Mouse (Mus musculus): Measurements from ENCODE around the gene Actl6a.
"Not testable (repeated sequence)": the region's sequence is repeated elsewhere in the genome, so short reads cannot be mapped to it uniquely, and the experiment has no call there.

Actl6a gene

DNA sequence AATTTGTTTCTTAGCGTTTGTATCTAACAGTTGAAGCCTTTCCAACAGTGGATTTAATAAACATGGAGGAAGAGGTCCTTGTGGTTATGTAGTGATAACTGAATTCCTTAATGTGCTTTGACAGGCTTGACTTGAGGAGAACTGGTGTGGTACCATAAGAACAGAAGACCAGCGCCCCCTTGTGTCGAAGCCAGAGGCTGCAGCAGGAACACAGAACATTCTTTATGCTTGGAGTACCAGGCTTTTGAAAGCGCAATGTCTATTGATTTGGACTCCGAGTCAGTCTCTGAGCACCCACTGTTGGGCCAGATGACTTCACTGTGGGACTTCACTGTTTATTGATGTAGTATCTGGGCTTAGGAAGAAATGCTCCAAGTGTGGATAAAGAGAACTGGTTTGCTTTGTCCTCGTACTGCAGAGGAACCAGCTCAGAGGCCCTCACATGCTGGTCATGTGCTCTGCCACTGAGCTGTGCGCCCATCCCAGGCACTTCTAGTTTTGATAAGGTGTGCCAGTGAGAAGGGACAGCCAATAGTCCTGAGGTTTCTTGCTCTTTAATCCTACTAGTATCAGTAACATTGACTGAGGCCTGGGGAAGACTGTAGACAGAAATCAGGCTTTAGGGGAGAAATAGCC is 7.8 kb upstream of the Actl6a start:
- Histone ChIP-seq H3K36me3 (ENCODE audit: insufficient read depth, low read length) (no peaks in the 10 kb centered on the region), H3K9me3 (ENCODE audit: low read length) (peaks cover 35% of the 10 kb centered on the region), H3K4me1 (replicated peaks; ENCODE audit: low read depth, low read length) (peaks cover 6% of the 10 kb centered on the region), H3K4me3 (replicated peaks; ENCODE audit: low read length) (no peak overlapping the region), H3K27me3 (ENCODE audit: insufficient read depth, low read length) (no peaks in the 10 kb centered on the region)
- TF ChIP-seq CTCF (conservative IDR thresholded peaks at IDR 0.05; ENCODE audit: low read length): peak; percentile 86
- no peak for TF ChIP-seq NANOG (IDR thresholded peaks at IDR 0.05; ENCODE audit: borderline replicate concordance, low read length)

DNA sequence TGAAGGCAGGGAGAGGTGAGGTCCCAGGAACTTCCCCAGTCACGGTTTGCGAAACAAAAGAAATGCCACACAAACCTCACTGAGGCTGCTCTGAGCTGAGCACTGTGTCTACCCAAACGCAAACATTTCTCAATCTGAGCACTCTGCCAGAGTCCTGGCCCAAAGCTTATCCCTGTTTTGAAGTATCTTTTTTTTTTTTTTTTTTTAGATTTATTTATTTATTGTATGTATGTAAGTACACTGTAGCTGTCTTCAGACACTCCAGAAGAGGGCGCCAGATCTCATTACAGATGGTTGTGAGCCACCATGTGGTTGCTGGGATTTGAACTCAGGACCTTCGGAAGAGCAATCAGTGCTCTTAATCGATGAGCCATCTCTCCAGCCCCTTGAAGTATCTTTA is 2.1 kb upstream of the Actl6a start:
- Histone ChIP-seq H3K4me1 (replicated peaks; ENCODE audit: low read depth, low read length) (peaks cover 29% of the 10 kb centered on the region), H3K9me3 (ENCODE audit: low read length) (peaks cover 42% of the 10 kb centered on the region)
- H3K27me3 ChIP-seq (ENCODE audit: insufficient read depth, low read length); H3K36me3 ChIP-seq (ENCODE audit: insufficient read depth, low read length); H3K4me3 ChIP-seq (replicated peaks; ENCODE audit: low read length): not testable (repeated sequence)

DNA sequence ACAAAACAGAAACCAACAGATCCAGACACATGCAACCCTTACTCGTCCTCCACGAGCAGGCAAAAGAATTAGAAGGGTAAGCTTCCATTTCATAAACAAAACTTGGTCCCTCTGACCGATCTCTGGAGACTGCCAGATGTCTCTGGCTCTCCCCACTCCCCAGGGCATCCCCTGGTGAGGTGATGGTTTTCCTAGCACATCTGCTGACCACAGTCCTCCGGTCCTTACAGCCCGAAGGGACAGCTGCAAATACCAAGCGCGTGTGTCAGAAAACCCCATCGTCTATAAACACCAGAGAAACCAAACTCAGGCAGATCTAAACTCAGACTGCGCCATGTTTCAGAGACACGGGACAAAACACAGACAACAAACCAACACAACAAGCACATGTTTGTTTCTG is 1.5 kb upstream of the Actl6a start:
- H3K4me3 ChIP-seq (replicated peaks; ENCODE audit: low read length); H3K27me3 ChIP-seq (ENCODE audit: insufficient read depth, low read length); H3K36me3 ChIP-seq (ENCODE audit: insufficient read depth, low read length): not testable (repeated sequence)
- peaks cover 36% of the 10 kb centered on the region for H3K9me3 ChIP-seq (ENCODE audit: low read length)
- peaks cover 32% of the 10 kb centered on the region for H3K4me1 ChIP-seq (replicated peaks; ENCODE audit: low read depth, low read length)

DNA sequence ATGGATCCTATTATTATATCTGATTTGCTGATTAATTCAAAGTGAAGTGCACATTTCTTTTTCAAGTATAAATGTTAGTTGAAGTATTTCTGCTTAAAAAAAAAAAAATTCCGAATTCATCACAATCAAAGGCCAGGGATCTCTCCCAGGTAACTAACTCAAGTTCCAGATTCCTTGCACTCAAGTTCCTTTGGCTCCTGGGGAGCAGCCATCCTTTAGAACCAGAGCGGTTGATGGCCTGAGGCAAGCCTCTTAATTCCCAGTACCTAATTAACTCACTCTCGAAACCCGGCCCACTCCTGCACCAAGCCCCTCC is 1.9 kb downstream of the Actl6a start:
- TF ChIP-seq CTCF (conservative IDR thresholded peaks at IDR 0.05; ENCODE audit: low read length) (no peak), NANOG (IDR thresholded peaks at IDR 0.05; ENCODE audit: borderline replicate concordance, low read length) (peak; percentile 31; the same call in 1 of the 2 replicates)
- H3K27me3 ChIP-seq (ENCODE audit: insufficient read depth, low read length): no peaks in the 10 kb centered on the region
- H3K9me3 ChIP-seq (ENCODE audit: low read length): peaks cover 14% of the 10 kb centered on the region
- H3K36me3 ChIP-seq (ENCODE audit: insufficient read depth, low read length): peaks cover 31% of the 10 kb centered on the region
- peaks cover 63% of the 10 kb centered on the region for H3K4me1 ChIP-seq (replicated peaks; ENCODE audit: low read depth, low read length)
- H3K4me3 ChIP-seq (replicated peaks; ENCODE audit: low read length): peak overlapping the region; percentile 50

DNA sequence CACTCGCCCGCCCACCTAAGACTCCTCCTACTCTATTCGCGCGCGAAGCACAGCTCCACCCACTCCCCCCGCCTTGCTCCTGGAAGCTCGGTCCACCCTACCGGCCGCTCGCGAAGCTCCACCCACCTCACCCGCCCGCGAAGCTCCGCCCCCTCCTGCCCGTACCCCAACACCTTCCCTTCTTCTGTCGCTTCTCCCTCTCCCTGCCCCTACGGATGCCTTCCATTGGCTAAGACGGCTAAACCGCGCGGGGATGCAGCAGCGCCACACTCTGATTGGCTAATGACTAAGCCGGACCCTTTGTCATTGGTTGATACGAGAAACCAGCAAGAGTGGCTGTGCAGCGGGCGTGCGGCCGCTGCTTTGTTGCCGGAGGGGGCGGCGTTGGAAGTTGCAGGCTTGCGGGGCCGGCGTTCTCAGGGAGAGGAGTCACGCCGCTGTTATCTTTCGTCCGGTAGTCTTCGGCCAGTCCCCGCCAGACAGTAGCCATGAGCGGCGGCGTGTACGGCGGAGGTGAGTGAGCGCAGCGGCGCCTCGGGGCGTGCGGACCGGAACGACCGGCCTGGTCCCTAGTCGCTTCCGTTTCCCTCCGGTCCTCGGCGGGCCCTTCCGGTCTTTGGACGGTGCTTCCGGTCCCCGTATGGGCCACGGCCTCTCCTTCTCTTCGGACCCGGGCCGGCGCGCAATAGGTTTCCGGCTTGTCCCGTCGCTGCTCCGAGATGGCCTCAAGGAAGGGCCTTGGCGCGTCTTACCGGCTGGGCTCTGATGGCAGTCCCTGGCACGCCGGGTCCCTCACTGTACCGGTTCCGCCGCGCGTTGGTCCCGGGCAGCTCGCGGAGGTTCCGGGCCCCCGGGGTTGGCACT is 2.5 kb downstream of the Actl6a start:
- Histone ChIP-seq H3K4me1 (replicated peaks; ENCODE audit: low read depth, low read length) (peaks cover 67% of the 10 kb centered on the region), H3K9me3 (ENCODE audit: low read length) (peaks cover 10% of the 10 kb centered on the region), H3K27me3 (ENCODE audit: insufficient read depth, low read length) (no peaks in the 10 kb centered on the region), H3K4me3 (replicated peaks; ENCODE audit: low read length) (peak overlapping the region; percentile 100), H3K36me3 (ENCODE audit: insufficient read depth, low read length) (peaks cover 37% of the 10 kb centered on the region)
- no peak for TF ChIP-seq CTCF (conservative IDR thresholded peaks at IDR 0.05; ENCODE audit: low read length)
- TF ChIP-seq NANOG (IDR thresholded peaks at IDR 0.05; ENCODE audit: borderline replicate concordance, low read length): no peak
- TF ChIP-seq POU5F1 (IDR thresholded peaks at IDR 0.05; ENCODE audit: borderline replicate concordance, low read length): no peak

DNA sequence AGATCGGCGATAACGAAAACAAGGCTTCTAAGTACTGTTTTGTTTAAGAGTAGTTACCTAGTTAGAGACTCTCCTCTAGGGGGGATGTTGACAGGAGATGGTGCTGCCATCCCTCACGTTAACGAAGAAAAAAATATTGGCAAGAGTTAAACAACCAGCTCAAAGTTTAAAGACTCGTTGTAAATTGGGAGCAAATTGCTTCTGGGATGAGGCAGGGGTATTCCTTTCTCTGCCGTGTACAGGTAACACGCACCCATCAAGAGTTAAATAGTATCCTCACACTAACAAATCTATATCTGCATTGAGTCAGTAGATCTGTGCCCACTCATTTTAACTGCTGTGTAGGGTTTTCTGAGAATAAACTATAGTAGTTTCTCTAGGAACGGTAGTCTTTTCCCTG is 3.3 kb downstream of the Actl6a start:
- no peak for TF ChIP-seq NANOG (IDR thresholded peaks at IDR 0.05; ENCODE audit: borderline replicate concordance, low read length)
- no peak for TF ChIP-seq POU5F1 (IDR thresholded peaks at IDR 0.05; ENCODE audit: borderline replicate concordance, low read length)
- no peak for TF ChIP-seq CTCF (conservative IDR thresholded peaks at IDR 0.05; ENCODE audit: low read length)
- peaks cover 4% of the 10 kb centered on the region; the same call in 1 of the 2 replicates for H3K9me3 ChIP-seq (ENCODE audit: low read length)
- H3K4me1 ChIP-seq (replicated peaks; ENCODE audit: low read depth, low read length): peaks cover 67% of the 10 kb centered on the region
- H3K4me3 ChIP-seq (replicated peaks; ENCODE audit: low read length): peak overlapping the region; percentile 100
- no peaks in the 10 kb centered on the region for H3K27me3 ChIP-seq (ENCODE audit: insufficient read depth, low read length)
- H3K36me3 ChIP-seq (ENCODE audit: insufficient read depth, low read length): peaks cover 45% of the 10 kb centered on the region

DNA sequence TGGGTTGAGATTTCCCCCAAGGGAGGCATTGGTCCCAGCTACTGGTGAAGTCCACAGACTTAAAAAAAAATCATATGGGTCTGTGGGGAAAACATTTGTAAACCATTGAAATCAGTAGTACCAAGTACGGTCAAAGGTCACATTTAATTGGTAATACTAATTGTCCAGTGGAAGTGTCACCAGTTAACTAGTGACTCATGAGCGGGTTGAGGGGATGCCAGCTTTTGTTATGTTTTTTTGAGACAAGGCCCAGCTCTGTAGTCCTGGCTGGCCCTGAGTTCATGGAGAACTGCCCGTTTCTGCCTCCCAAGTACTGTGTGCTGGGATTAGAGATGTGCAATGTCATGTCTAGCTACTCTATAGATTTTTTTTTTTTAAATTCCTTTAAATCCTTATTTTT is 7.6 kb downstream of the Actl6a start:
- H3K9me3 ChIP-seq (ENCODE audit: low read length): no peaks in the 10 kb centered on the region
- TF ChIP-seq NANOG (IDR thresholded peaks at IDR 0.05; ENCODE audit: borderline replicate concordance, low read length) (no peak), CTCF (conservative IDR thresholded peaks at IDR 0.05; ENCODE audit: low read length) (no peak), POU5F1 (IDR thresholded peaks at IDR 0.05; ENCODE audit: borderline replicate concordance, low read length) (no peak)
- H3K4me1 ChIP-seq (replicated peaks; ENCODE audit: low read depth, low read length): peaks cover 38% of the 10 kb centered on the region
- no peak overlapping the region for H3K4me3 ChIP-seq (replicated peaks; ENCODE audit: low read length)
- H3K27me3 ChIP-seq (ENCODE audit: insufficient read depth, low read length): no peaks in the 10 kb centered on the region
- H3K36me3 ChIP-seq (ENCODE audit: insufficient read depth, low read length): peaks cover 85% of the 10 kb centered on the region

DNA sequence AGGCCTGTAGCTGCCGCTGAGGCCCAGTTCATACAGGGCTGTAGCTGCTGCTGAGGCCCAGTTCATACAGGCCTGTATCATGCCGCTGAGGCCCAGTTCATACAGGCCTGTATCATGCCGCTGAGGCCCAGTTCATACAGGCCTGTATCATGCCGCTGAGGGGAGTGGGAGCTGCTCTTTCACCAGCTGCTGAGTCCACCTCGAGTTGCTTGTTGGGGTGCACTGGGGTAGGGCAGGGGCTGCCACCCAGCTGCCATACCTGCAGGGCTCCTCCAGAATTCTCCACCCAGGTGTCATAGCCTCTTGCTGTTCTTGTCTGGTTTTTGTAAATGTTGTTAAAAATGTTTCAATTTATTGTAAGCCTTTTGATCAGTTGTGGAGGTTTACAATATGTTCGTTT is 11.3 kb downstream of the Actl6a start:
- H3K4me3 ChIP-seq (replicated peaks; ENCODE audit: low read length); H3K9me3 ChIP-seq (ENCODE audit: low read length); H3K4me1 ChIP-seq (replicated peaks; ENCODE audit: low read depth, low read length); H3K27me3 ChIP-seq (ENCODE audit: insufficient read depth, low read length): not testable (repeated sequence)
- peaks cover 96% of the 10 kb centered on the region for H3K36me3 ChIP-seq (ENCODE audit: insufficient read depth, low read length)

DNA sequence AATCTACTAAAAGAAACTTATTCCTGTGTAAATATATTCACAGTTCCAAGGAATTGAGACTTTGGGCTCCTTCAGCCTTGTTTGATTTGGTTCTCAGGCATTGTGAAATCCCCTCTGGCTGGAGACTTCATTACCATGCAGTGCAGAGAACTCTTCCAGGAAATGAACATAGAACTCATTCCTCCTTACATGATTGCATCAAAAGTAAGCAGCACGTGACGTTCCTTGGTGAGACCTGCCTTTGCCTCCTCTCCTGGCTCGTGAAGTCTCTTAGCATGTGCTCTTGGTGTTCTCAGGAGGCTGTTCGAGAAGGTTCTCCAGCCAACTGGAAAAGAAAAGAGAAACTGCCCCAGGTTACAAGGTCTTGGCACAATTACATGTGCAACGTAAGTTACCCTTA is 12.2 kb downstream of the Actl6a start:
- Histone ChIP-seq H3K4me3 (replicated peaks; ENCODE audit: low read length) (no peak overlapping the region), H3K4me1 (replicated peaks; ENCODE audit: low read depth, low read length) (peaks cover 1% of the 10 kb centered on the region), H3K27me3 (ENCODE audit: insufficient read depth, low read length) (no peaks in the 10 kb centered on the region), H3K36me3 (ENCODE audit: insufficient read depth, low read length) (peaks cover 96% of the 10 kb centered on the region), H3K9me3 (ENCODE audit: low read length) (no peaks in the 10 kb centered on the region)
- TF ChIP-seq CTCF (conservative IDR thresholded peaks at IDR 0.05; ENCODE audit: low read length) (no peak), NANOG (IDR thresholded peaks at IDR 0.05; ENCODE audit: borderline replicate concordance, low read length) (no peak), POU5F1 (IDR thresholded peaks at IDR 0.05; ENCODE audit: borderline replicate concordance, low read length) (no peak)

Data from E14TG2a.4 (cell line).